Mouse (Mus musculus) brain, embryonic 14.5 days (tissue): ENCODE measurements around the gene Chfr.

Experiments
- CTCF ChIP-seq: fragments of 200-500 bp; IDR thresholded peaks from 2 replicates; pipeline ENCODE4 v1.5.1; 2012; ENCODE audit warnings: inconsistent platforms, mild to moderate bottlenecking, moderate library complexity, borderline replicate concordance; ENCODE audit not compliant: insufficient read depth, insufficient read length; ENCODE audit errors: extremely low read depth
- POLR2A ChIP-seq: fragments of 200-500 bp; IDR thresholded peaks from 2 replicates; pipeline ENCODE4 v1.6.1; 2012; ENCODE audit warnings: mild to moderate bottlenecking, inconsistent platforms, borderline replicate concordance; ENCODE audit not compliant: poor library complexity, insufficient read depth, insufficient read length, severe bottlenecking; ENCODE audit errors: extremely low read depth

DNA sequence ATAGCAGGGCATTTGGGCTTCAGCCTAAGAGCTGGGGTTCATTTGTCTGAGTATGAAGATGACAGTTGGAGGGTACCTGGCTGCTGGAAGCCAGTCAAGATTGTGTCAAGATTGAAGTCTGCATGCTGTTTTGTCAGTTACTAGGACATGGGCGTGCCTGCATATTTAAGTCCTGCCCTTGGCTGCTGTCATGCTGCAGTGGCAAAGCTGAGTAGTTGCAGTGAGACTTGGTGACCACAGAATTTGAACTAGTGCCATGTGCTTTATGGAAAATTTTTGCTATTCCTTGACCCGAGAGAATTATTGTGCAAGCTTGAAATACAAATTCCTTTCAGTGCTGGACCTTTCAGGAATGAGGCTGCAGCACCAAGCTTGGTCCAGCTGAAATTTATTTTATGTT lies 6.7 kb downstream of the Chfr start:
- TF ChIP-seq POLR2A (no peak), CTCF (no peak)
